Mouse (Mus musculus) kidney, adult 2 months (tissue): ENCODE measurements around the gene Plcb1.

Source experiments
- CTCF ChIP-seq: fragments of 200-500 bp; conservative IDR thresholded peaks from 2 replicates; pipeline ENCODE4 v1.5.1; 2011; ENCODE audit warnings: low read depth, mild to moderate bottlenecking, control low read depth, low read length, moderate library complexity, mixed read lengths; ENCODE audit not compliant: insufficient read depth, insufficient read length
- POLR2A ChIP-seq: fragments of 200-500 bp; IDR thresholded peaks from one replicate; pipeline ENCODE4 v1.6.1; 2011; ENCODE audit warnings: low read depth, low read length, control low read depth

GRCm38 (mm10) chr2:135106649-135107048, 320.8 kb downstream of the Plcb1 start:
- no peak for TF ChIP-seq CTCF
- TF ChIP-seq POLR2A, result no peak
